Mouse (Mus musculus) ES-E14 (cell line): ENCODE data around the gene Zdhhc15. TPM values are rescaled to one million over a fixed set of nuclear protein-coding genes. Genes with fewer than 3 reads are reported as not detected.

Experiments used
- DNase-seq: peaks from one replicate; pipeline ENCODE4 v3.0.0-alpha.2; 2013; ENCODE audit warnings: low read depth, low spot score
- H3K27ac ChIP-seq: 2 replicates; pipeline ENCODE4 v1.5.1; 2012; ENCODE audit warnings: low read depth, mild to moderate bottlenecking, low read length, moderate library complexity, mixed read lengths; ENCODE audit not compliant: poor library complexity, insufficient read depth, severe bottlenecking
- H3K36me3 ChIP-seq: 2 replicates; pipeline ENCODE4 v1.6.1; 2012; ENCODE audit warnings: mild to moderate bottlenecking, low read length, moderate library complexity, mixed read lengths; ENCODE audit not compliant: control insufficient read depth, poor library complexity, insufficient read depth, severe bottlenecking
- H3K4me1 ChIP-seq, 2 experiments: fragments of 150-350 bp in 1 of 2; sonication (generic) in 1 of 2; 2 replicates each; pipeline ENCODE4 v1.6.1; 2012; ENCODE audit warnings: low read length in 2 of 2, mild to moderate bottlenecking in 1 of 2, mixed read lengths in 1 of 2; ENCODE audit not compliant: control insufficient read depth in 2 of 2, insufficient read depth in 2 of 2, poor library complexity in 1 of 2
- H3K4me3 ChIP-seq, 2 experiments: fragments of 150-350 bp in 1 of 2; sonication (generic) in 1 of 2; 2 replicates each; pipeline ENCODE4 v1.5.1; 2012; ENCODE audit warnings: low read length in 2 of 2, low read depth in 1 of 2, mild to moderate bottlenecking in 1 of 2, mixed read lengths in 1 of 2; ENCODE audit not compliant: insufficient read depth in 1 of 2, poor library complexity in 1 of 2, severe bottlenecking in 1 of 2
- H3K9ac ChIP-seq: 2 replicates; pipeline ENCODE4 v1.6.1; 2012; ENCODE audit warnings: low read depth, mild to moderate bottlenecking, low read length, mixed read lengths; ENCODE audit not compliant: poor library complexity, insufficient read depth, severe bottlenecking
- H3K9me3 ChIP-seq: fragments of 150-350 bp; sonication (generic); 2 replicates; pipeline ENCODE4 v1.6.1; 2012; ENCODE audit warnings: low read depth, mild to moderate bottlenecking, low read length; ENCODE audit not compliant: control insufficient read depth, insufficient read depth
- CHD2 ChIP-seq: IDR thresholded peaks from 2 replicates; pipeline ENCODE4 v1.6.1; 2014; ENCODE audit warnings: mild to moderate bottlenecking, low read depth, low read length, inconsistent platforms
- HCFC1 ChIP-seq: IDR thresholded peaks from 2 replicates; pipeline ENCODE4 v1.6.1; 2012; ENCODE audit warnings: low read length, inconsistent platforms, borderline replicate concordance; ENCODE audit not compliant: insufficient read depth
- MAFK ChIP-seq: IDR thresholded peaks from 2 replicates; pipeline ENCODE4 v1.6.1; 2014; ENCODE audit warnings: mild to moderate bottlenecking, low read depth, low read length, inconsistent platforms; ENCODE audit not compliant: insufficient read depth
- ZC3H11A ChIP-seq: IDR thresholded peaks from 2 replicates; pipeline ENCODE4 v1.6.1; 2012; ENCODE audit warnings: low read depth, mild to moderate bottlenecking, inconsistent platforms, low read length, borderline replicate concordance
- ZNF384 ChIP-seq: IDR thresholded peaks from 2 replicates; pipeline ENCODE4 v1.6.1; 2012; ENCODE audit warnings: low read depth, low read length, inconsistent platforms
- in situ Hi-C, 2 experiments: fragments of 600-800 bp; cut with MboI; formaldehyde crosslinking; loops; one replicate each; pipeline ENCODE4 v1.15.1; 2025; ENCODE audit warnings: low sequenced_read_pairs in 2 of 2, inconsistent platforms in 1 of 2; ENCODE audit not compliant: unreplicated experiment in 2 of 2
- total RNA-seq: library from RNA; depleted of rRNA; stranded (reverse); fragments of 300-350 nt; gene quantifications from 2 replicates; pipeline ENCODE4 v1.2.3, GENCODE M21; 2012; rRNA removed

Gene Zdhhc15
- total RNA-seq: 10.8 and 11.8 TPM in 2 replicates

DNA sequence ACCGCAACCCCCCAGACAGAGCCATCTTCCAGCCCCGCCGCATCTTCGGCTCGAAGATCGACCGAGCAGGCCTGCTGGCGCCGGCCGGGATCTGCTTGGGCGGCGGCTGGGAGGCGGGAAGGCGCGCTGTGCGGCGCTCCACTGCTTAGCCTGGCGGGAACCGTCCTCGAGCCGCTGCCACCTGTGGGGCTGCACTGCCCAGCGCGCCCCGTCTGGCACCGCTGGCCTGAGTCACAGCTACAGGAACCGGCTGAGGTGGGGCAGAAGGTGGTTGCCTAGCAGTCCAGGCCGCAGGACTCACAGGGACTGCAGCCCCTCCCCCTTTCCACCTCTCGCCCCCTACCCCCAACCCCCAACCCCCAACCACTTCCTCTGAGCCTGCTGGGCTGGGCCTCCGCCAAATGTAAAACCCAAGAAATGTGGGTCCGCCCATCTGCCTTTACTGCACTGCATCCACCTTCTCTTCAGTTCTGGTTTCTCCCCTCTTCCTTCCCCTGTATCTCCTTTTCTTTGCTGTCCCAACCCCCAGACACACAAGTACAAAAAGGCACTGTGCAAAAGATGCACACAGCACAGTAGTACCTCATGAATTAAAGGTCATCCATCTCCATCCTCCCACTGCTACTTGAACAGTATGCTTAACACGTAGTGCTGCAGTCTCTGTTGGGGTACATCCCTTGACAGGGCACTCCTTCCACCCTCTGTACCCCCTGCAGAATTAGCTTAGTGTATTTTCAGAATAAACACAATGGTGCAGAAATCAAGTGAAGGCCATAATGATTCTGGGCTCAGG lies at the start of gene Zdhhc15:
TSS of gene Zdhhc15 (minus strand) at position 308 of the 793 bp plus-strand sequence.
- Histone ChIP-seq H3K4me1 (no peaks in the 10 kb centered on the region), H3K4me3 (peak within 1 kb of the TSS; percentile 76 to 86), H3K9ac (peak within 1 kb of the TSS; percentile 78), H3K36me3 (no peaks in the 10 kb centered on the region), H3K27ac (peak within 1 kb of the TSS; percentile 19; the same call in 1 of the 2 replicates), H3K9me3 (no peaks in the 10 kb centered on the region)
- TF ChIP-seq MAFK: no peak
- TF ChIP-seq CHD2: no peak
- no peak for TF ChIP-seq HCFC1
- TF ChIP-seq ZC3H11A: no peak
- no peak for TF ChIP-seq ZNF384
- in situ Hi-C loops: no loop called here
- DNase-seq: no peak

DNA sequence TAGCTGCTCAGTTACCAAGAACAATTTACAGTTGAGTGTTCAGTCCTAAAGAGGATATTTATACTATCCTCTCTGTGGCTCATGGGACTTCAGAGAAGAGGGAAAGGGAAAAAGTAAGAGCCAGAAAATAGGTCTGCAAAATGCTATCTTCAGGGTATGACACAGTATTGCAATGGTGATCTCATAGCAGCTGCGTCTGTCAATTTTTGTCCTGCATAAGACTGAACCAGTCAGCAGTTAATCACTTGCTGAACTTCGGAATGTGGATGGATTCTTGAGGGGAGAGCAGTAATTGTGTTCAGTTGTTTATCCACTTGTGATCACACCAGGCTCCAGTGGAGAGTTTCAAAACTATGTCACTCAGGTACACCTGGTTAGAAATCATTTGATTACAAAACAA lies 37.1 kb upstream of the Zdhhc15 start:
- Histone ChIP-seq H3K4me3 (no peak overlapping the region), H3K9ac (no peak overlapping the region), H3K9me3 (no peaks in the 10 kb centered on the region), H3K27ac (no peak overlapping the region), H3K4me1 (no peaks in the 10 kb centered on the region), H3K36me3 (no peaks in the 10 kb centered on the region)
- TF ChIP-seq HCFC1 (no peak), CHD2 (no peak), ZC3H11A (no peak)
- no peak for DNase-seq
- in situ Hi-C loops: no loop called here

DNA sequence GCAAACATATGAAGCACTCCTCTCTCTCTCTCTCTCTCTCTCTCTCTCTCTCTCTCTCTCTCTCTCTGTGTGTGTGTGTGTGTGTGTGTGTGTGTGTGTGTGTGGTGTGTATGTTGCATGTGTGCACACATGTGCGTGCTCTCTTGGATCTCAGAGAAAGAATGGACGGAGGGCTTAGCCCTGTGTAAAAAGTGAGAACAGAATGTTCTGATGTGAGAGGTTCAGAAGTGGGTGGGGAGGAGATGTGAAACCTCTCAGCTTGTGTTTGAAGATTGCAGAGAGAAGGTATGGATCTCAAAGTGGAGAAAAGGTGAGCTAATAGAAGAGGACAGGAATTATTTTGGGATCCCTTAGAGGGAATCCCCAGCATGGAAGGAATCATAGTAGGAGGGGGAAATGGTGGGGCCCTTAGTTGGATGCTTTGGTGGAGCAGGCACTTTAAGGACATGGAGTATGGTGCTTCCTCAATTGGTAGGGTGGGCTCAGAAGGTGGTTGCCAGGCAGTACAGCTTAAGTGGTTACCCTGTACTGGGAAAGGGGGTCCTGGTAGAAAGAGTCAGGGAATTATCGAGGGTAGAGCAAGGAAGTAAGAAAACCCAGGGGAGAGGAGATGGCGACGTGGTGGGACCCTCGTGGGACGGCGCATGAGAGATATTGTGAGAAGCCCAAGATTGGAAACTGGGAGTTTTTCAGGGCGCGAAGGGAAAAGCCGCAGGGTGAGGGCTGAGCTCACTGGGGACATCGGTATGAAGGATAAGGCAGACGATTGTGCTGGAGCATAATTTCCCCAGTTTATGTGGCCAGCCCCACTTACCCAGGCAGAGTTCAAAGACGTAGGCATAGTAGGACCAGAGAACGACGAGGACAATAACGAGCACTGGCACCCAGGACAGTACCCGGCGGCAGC lies 761 bp downstream of the Zdhhc15 start:
- Histone ChIP-seq H3K36me3 (no peaks in the 10 kb centered on the region), H3K4me3 (peak overlapping the region; percentile 76 to 86), H3K27ac (peak overlapping the region; percentile 19; the same call in 1 of the 2 replicates), H3K9me3 (no peaks in the 10 kb centered on the region), H3K4me1 (no peaks in the 10 kb centered on the region), H3K9ac (peak overlapping the region; percentile 78)
- TF ChIP-seq HCFC1 (no peak), MAFK (no peak), ZC3H11A (no peak), ZNF384 (no peak), CHD2 (no peak)
- in situ Hi-C loops: no loop called here
- no peak for DNase-seq

DNA sequence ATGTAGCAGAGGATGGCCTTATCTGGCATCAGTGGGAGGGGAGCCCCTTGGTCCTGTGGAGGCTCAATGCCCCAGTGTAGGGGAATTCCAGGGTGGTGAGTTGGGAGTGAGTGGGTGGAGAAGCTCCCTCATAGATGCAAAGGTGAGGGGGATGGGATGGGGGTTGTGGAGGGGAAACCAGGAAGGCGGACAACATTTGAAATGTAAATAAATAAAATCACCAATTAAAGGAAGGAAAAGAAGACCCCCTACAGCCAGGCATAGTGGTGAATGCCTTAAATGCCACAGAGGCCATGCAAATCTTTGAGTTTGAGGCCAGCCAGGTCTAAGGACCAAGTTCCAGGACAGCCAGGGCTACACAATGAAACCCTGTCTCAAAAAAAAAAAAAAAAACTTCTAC lies 13.9 kb downstream of the Zdhhc15 start:
- H3K4me3 ChIP-seq: no peak overlapping the region
- H3K27ac ChIP-seq: no peak overlapping the region; the same call in 1 of the 2 replicates
- in situ Hi-C loops: no loop called here
- H3K9ac ChIP-seq: no peak overlapping the region
- no peaks in the 10 kb centered on the region for H3K9me3 ChIP-seq
- H3K4me1 ChIP-seq: no peaks in the 10 kb centered on the region
- no peak for DNase-seq
- H3K36me3 ChIP-seq: no peaks in the 10 kb centered on the region
- TF ChIP-seq ZNF384 (no peak), ZC3H11A (no peak), CHD2 (no peak), MAFK (no peak), HCFC1 (no peak)
